Mouse (Mus musculus): ENCODE results near the gene Fhad1.
"Not testable (repeated sequence)": the region's sequence is repeated elsewhere in the genome, so short reads cannot be mapped to it uniquely, and the experiment has no call there.

Fhad1 gene

GRCm38 (mm10) chr4:142044452-142044851 lies 29.6 kb upstream of the Fhad1 start:
- DNase-seq (ENCODE audit: low spot score in 2 of 2) = no peak

- no peak for DNase-seq (ENCODE audit: low spot score in 2 of 2)
Measured at GRCm38 (mm10) chr4:142039662-142040353, 24.9 kb upstream of the Fhad1 start.

GRCm38 (mm10) chr4:142037897-142038296 lies 23.0 kb upstream of the Fhad1 start:
- no peak for DNase-seq (ENCODE audit: low spot score in 2 of 2)

GRCm38 (mm10) chr4:142028533-142028932 lies 13.7 kb upstream of the Fhad1 start:
- DNase-seq (ENCODE audit: low spot score in 2 of 2) = no peak

GRCm38 (mm10) chr4:142026965-142027364 lies 12.1 kb upstream of the Fhad1 start:
- DNase-seq (ENCODE audit: low spot score in 2 of 2) = no peak

GRCm38 (mm10) chr4:142024536-142024935 lies 9.7 kb upstream of the Fhad1 start:
- no peak for DNase-seq (ENCODE audit: low spot score in 2 of 2)

- DNase-seq (ENCODE audit: low spot score in 2 of 2) = no peak
Measured at GRCm38 (mm10) chr4:142023166-142023565, 8.3 kb upstream of the Fhad1 start.

- DNase-seq (ENCODE audit: low spot score in 2 of 2) = no peak
Measured at GRCm38 (mm10) chr4:142017686-142018085, 2.8 kb upstream of the Fhad1 start.

GRCm38 (mm10) chr4:142011236-142011635 lies 3.6 kb downstream of the Fhad1 start:
- DNase-seq (ENCODE audit: low spot score in 2 of 2) = no peak

- no peak for DNase-seq (ENCODE audit: low spot score in 2 of 2)
Measured at GRCm38 (mm10) chr4:142010441-142010840, 4.4 kb downstream of the Fhad1 start.

GRCm38 (mm10) chr4:142008206-142008605 lies 6.7 kb downstream of the Fhad1 start:
- no peak for DNase-seq (ENCODE audit: low spot score in 2 of 2)

GRCm38 (mm10) chr4:142000581-142000980 lies 14.3 kb downstream of the Fhad1 start:
- no peak for DNase-seq (ENCODE audit: low spot score in 2 of 2)

- DNase-seq (ENCODE audit: low spot score in 2 of 2) = no peak
Measured at GRCm38 (mm10) chr4:141999494-142000074, 15.3 kb downstream of the Fhad1 start.

- no peak for DNase-seq (ENCODE audit: low spot score in 2 of 2)
Measured at GRCm38 (mm10) chr4:141998282-141998821, 16.5 kb downstream of the Fhad1 start.

GRCm38 (mm10) chr4:141996880-141997279 lies 18.0 kb downstream of the Fhad1 start:
- no peak for DNase-seq (ENCODE audit: low spot score in 2 of 2)

GRCm38 (mm10) chr4:141996086-141996485 lies 18.8 kb downstream of the Fhad1 start:
- DNase-seq (ENCODE audit: low spot score in 2 of 2) = peak in 1 of 2 experiments; percentile 64

GRCm38 (mm10) chr4:141994062-141994471 lies 20.8 kb downstream of the Fhad1 start:
- not testable (repeated sequence) for DNase-seq (ENCODE audit: low spot score in 2 of 2)

- DNase-seq (ENCODE audit: low spot score in 2 of 2) = no peak
Measured at GRCm38 (mm10) chr4:141993347-141994061, 21.4 kb downstream of the Fhad1 start.

- no peak for DNase-seq (ENCODE audit: low spot score in 2 of 2)
Measured at GRCm38 (mm10) chr4:141992530-141993204, 22.2 kb downstream of the Fhad1 start.

- no peak for DNase-seq (ENCODE audit: low spot score in 2 of 2)
Measured at GRCm38 (mm10) chr4:141988178-141988577, 26.7 kb downstream of the Fhad1 start.

- DNase-seq (ENCODE audit: low spot score in 2 of 2) = no peak
Measured at GRCm38 (mm10) chr4:141983689-141984088, 31.2 kb downstream of the Fhad1 start.

GRCm38 (mm10) chr4:141981475-141981874 lies 33.4 kb downstream of the Fhad1 start:
- DNase-seq (ENCODE audit: low spot score in 2 of 2) = no peak

Data from cerebellum, postnatal 4 days (tissue).